Comparison of ENCODE assay signal across 14 mouse cellular contexts in genomic region chr10:69607611-69608119, GRCm38 (mm10).
DNase-seq lines count a peak whose midpoint lies in the region; TF ChIP-seq lines count a peak whose summit lies in the region.
"Had no signal": no experiment of that assay in that cellular context is flagged by ENCODE, and none has a peak within 500 bp of the region (broad histone marks: within the 10 kb centered on the region; RNA-seq: fewer than 3 reads in every experiment).

No protein-coding gene starts in this region.

- H3K4me3 ChIP-seq in layer of hippocampus, adult 2 months, result no peak overlapping the region
- H3K4me3 ChIP-seq: embryonic facial prominence, embryonic 15.5 days; forebrain, embryonic 12.5 days; liver, embryonic 13.5 days had no signal

- peak; percentile 48 for TF ChIP-seq CTCF in layer of hippocampus, adult 2 months (conservative IDR thresholded peaks at IDR 0.05)

- DNase-seq in heart, adult 11 months, result peak; percentile 58
- no peak for DNase-seq in heart, postnatal 10 days
- DNase-seq in layer of hippocampus, adult 2 months (ENCODE audit: low spot score in 2 of 2), result peak in 1 of 2 experiments; percentile 9
- no peak for DNase-seq in layer of hippocampus, postnatal 36 days
- peak; percentile 4 for DNase-seq in A20 (ENCODE audit: low read depth, low spot score)
- DNase-seq in ZHBTc4 (ENCODE audit: low read depth, low spot score), result peak; percentile 68
- no peak for DNase-seq in cerebellum, adult 11 months
- DNase-seq in urinary bladder, postnatal 36 days (ENCODE audit: low spot score in 2 of 2), result no peak
- DNase-seq: adrenal gland, postnatal 14 days; cerebellum, adult 8-10 months; liver, embryonic 13.5 days; lung, postnatal 14 days had no signal

- intact Hi-C loops in heart, postnatal 10 days (cut with DNase I), result no loop called here

- no peak overlapping the region for H3K27ac ChIP-seq in layer of hippocampus, adult 2 months
- H3K27ac ChIP-seq: embryonic facial prominence, embryonic 15.5 days; forebrain, embryonic 12.5 days; liver, embryonic 13.5 days had no signal

Comparison
In these comparisons a context has a peak if more than half of its experiments do, and no peak if none do; other contexts are left out.
1. DNase-seq: peak in heart, adult 11 months (single experiment), A20 (single experiment) and ZHBTc4 (single experiment); none in heart, postnatal 10 days (0 of 2), layer of hippocampus, postnatal 36 days (0 of 2), cerebellum, adult 11 months (single experiment) and urinary bladder, postnatal 36 days (0 of 2).